Mouse (Mus musculus) megakaryocyte-erythroid progenitor cell, adult 5-6 weeks (primary cell): Measurements from ENCODE around the gene Gstt4. TPM values are rescaled to one million over a fixed set of nuclear protein-coding genes. Genes with fewer than 3 reads are reported as not detected.

ENCODE experiments used
- ATAC-seq: replicated peaks from 2 replicates; pipeline ENCODE4 v1.8.0; 2016; ENCODE audit warnings: mild to moderate bottlenecking, inconsistent platforms; ENCODE audit not compliant: severe bottlenecking, poor library complexity, low FRiP score, low TSS enrichment
- total RNA-seq, 2 experiments: library from RNA; stranded (forward) in 1 of 2; stranded (reverse) in 1 of 2; fragments of 200-1000, 215-1000 nt in 1 of 2; fragments of >200 nt in 1 of 2; fragmentation: Nextera tagmentation in 1 of 2; gene quantifications; 2 replicates each; pipeline ENCODE4 v1.2.3; 2014 to 2017

Gene Gstt4
- total RNA-seq, 2 experiments from 2014 or later: not detected

- ATAC-seq: no peak
Measured at GRCm38 (mm10) chr10:75839092-75839491, 16.7 kb upstream of the Gstt4 start.

GRCm38 (mm10) chr10:75837248-75837759 is 15.0 kb upstream of the Gstt4 start, which contains the start of gene Gstt2:
TSS of gene Gstt2 (minus strand) at chr10:75837424.
- ATAC-seq: peak; percentile 64

- no peak for ATAC-seq
Measured at GRCm38 (mm10) chr10:75835761-75836531, 13.6 kb upstream of the Gstt4 start.

GRCm38 (mm10) chr10:75835307-75835706 is 13.0 kb upstream of the Gstt4 start:
- ATAC-seq: peak; percentile 51

- ATAC-seq: no peak
Measured at GRCm38 (mm10) chr10:75834721-75835120, 12.4 kb upstream of the Gstt4 start.

- ATAC-seq: peak; percentile 52
Measured at GRCm38 (mm10) chr10:75834250-75834649, 11.9 kb upstream of the Gstt4 start.

- no peak for ATAC-seq
Measured at GRCm38 (mm10) chr10:75833456-75834080, 11.2 kb upstream of the Gstt4 start.

- peak; percentile 43 for ATAC-seq
Measured at GRCm38 (mm10) chr10:75832272-75832895, 10.0 kb upstream of the Gstt4 start.

GRCm38 (mm10) chr10:75830275-75830670 is 7.9 kb upstream of the Gstt4 start:
- no peak for ATAC-seq

- no peak for ATAC-seq
Measured at GRCm38 (mm10) chr10:75829529-75830274, 7.4 kb upstream of the Gstt4 start.

GRCm38 (mm10) chr10:75828500-75828931 is 6.2 kb upstream of the Gstt4 start:
- no peak for ATAC-seq

- ATAC-seq: peak; percentile 32; the same call in 1 of the 2 replicates
Measured at GRCm38 (mm10) chr10:75827668-75828360, 5.5 kb upstream of the Gstt4 start.

- no peak for ATAC-seq
Measured at GRCm38 (mm10) chr10:75824530-75824929, 2.2 kb upstream of the Gstt4 start.

- no peak for ATAC-seq
Measured at GRCm38 (mm10) chr10:75823782-75824181, 1.4 kb upstream of the Gstt4 start.

- ATAC-seq: no peak
Measured at GRCm38 (mm10) chr10:75819882-75820281, 2.5 kb downstream of the Gstt4 start.

- no peak for ATAC-seq
Measured at GRCm38 (mm10) chr10:75818641-75819040, 3.7 kb downstream of the Gstt4 start.

GRCm38 (mm10) chr10:75804217-75804616 is 18.1 kb downstream of the Gstt4 start:
- no peak for ATAC-seq

GRCm38 (mm10) chr10:75798176-75798696 is 24.1 kb downstream of the Gstt4 start, which contains the start of gene Gstt1:
TSS of gene Gstt1 (minus strand) at chr10:75798584.
- ATAC-seq: peak; percentile 83
